Mouse (Mus musculus) E14TG2a.4 (cell line): ENCODE results near the gene Dnah2.
A peak's percentile ranks its signal among the peaks of the same experiment; 100 is the strongest.

Source experiments
- H3K27me3 ChIP-seq: 2 replicates; pipeline ENCODE4 v1.6.1; 2014; ENCODE audit warnings: low read length, control low read depth; ENCODE audit not compliant: insufficient read depth
- H3K36me3 ChIP-seq: 2 replicates; pipeline ENCODE4 v1.6.1; 2014; ENCODE audit warnings: low read length, control low read depth; ENCODE audit not compliant: insufficient read depth
- H3K4me1 ChIP-seq: replicated peaks from 2 replicates; pipeline ENCODE4 v1.6.1; 2014; ENCODE audit warnings: low read depth, low read length, control low read depth
- H3K4me3 ChIP-seq: replicated peaks from 2 replicates; pipeline ENCODE4 v1.5.1; 2014; ENCODE audit warnings: mild to moderate bottlenecking, low read length
- H3K9me3 ChIP-seq: 2 replicates; pipeline ENCODE4 v1.6.1; 2014; ENCODE audit warnings: low read length, control low read depth
- CTCF ChIP-seq: conservative IDR thresholded peaks from 2 replicates; pipeline ENCODE4 v1.5.1; 2014; ENCODE audit warnings: low read length
- NANOG ChIP-seq: IDR thresholded peaks from 2 replicates; pipeline ENCODE4 v1.6.1; 2014; ENCODE audit warnings: borderline replicate concordance, low read length, mixed read lengths
- POU5F1 ChIP-seq: IDR thresholded peaks from 2 replicates; pipeline ENCODE4 v1.6.1; 2014; ENCODE audit warnings: low read length, borderline replicate concordance

Dnah2 gene

DNA sequence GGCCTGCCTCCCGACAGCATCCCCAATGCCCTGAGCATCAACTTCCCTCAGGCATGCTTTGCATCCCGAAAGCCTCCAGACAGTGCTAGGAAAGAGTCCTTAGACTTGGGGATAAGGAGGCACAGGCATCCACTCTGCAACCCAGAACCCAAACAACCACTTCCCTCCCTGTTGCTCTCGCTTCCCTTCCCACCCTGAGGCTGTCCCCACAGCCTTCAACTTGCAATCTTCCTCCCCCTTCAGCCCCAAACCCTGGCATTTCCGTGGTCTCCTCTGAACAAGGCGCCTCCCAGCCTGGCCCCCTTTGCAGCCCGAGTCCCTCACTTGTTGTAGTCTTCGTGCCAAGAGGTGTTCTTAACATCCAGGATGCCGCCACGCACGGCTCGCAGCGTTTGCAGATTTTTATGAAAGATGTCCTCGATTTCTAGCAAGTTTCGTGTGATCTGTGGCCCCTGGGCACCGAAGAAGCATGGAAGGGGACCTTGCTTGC, 32.7 kb downstream of the Dnah2 start:
- TF ChIP-seq NANOG, result no peak
- no peak overlapping the region for H3K4me3 ChIP-seq
- H3K9me3 ChIP-seq, result peaks cover 8% of the 10 kb centered on the region
- peaks cover 21% of the 10 kb centered on the region for H3K4me1 ChIP-seq
- H3K36me3 ChIP-seq, result no peaks in the 10 kb centered on the region
- H3K27me3 ChIP-seq, result peaks cover 9% of the 10 kb centered on the region; the same call in 1 of the 2 replicates

- TF ChIP-seq CTCF, result peak; percentile 51
- TF ChIP-seq POU5F1, result no peak
- H3K9me3 ChIP-seq, result peaks cover 8% of the 10 kb centered on the region
- peaks cover 20% of the 10 kb centered on the region for H3K4me1 ChIP-seq
- H3K36me3 ChIP-seq, result no peaks in the 10 kb centered on the region
- H3K4me3 ChIP-seq, result no peak overlapping the region
- peaks cover 9% of the 10 kb centered on the region; the same call in 1 of the 2 replicates for H3K27me3 ChIP-seq
Measured at GRCm38 (mm10) chr11:69513840-69514239, 35.1 kb downstream of the Dnah2 start.

DNA sequence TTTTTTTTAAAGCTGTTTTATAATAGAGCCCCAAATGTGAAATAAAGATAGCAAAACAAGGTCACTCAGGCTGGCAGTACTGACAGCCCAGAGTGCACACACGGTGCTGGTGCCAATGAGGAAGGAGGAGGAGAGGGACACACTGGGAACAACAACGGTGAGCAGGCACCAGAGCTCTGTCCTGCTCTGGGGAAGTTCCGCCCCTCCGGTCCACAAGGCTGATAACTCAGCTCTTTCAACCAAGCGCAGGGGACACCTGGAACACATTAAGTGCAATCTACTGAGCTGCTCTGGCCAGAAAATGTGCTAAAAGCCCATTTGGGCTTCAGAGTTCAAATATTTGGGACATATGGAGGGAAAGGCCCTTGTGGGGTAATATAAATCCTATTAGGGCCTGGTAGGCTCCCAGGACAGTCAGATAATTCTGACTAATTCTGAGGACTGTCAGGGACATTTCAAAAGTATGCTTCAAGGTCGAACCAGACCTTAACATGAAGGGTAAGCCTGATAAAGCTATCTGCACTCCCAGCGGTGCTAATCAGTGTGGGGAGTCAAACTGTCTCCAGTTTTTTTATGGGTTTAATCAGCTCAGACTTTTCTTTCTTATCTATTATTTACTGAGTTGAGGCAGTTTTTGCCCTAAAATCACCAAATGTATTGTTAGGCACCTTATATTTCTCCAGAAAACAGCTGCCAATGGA, 38.0 kb downstream of the Dnah2 start:
- Histone ChIP-seq H3K27me3 (peaks cover 2% of the 10 kb centered on the region; the same call in 1 of the 2 replicates), H3K4me3 (no peak overlapping the region), H3K36me3 (no peaks in the 10 kb centered on the region), H3K4me1 (no peaks in the 10 kb centered on the region; the same call in 1 of the 2 replicates), H3K9me3 (peaks cover 8% of the 10 kb centered on the region)
- no peak for TF ChIP-seq NANOG
- no peak for TF ChIP-seq POU5F1
- no peak for TF ChIP-seq CTCF

GRCm38 (mm10) chr11:69503863-69504280, 45.0 kb downstream of the Dnah2 start:
- H3K9me3 ChIP-seq, result no peaks in the 10 kb centered on the region
- no peaks in the 10 kb centered on the region for H3K36me3 ChIP-seq
- TF ChIP-seq NANOG (no peak), POU5F1 (no peak), CTCF (no peak)

GRCm38 (mm10) chr11:69501555-69501954, 47.4 kb downstream of the Dnah2 start:
- no peak overlapping the region for H3K4me3 ChIP-seq

More at GRCm38 (mm10) chr11:69503863-69504280, 45.0 kb downstream of the Dnah2 start:
- Histone ChIP-seq H3K4me3 (no peak overlapping the region), H3K4me1 (peaks cover 44% of the 10 kb centered on the region), H3K27me3 (peaks cover 10% of the 10 kb centered on the region; the same call in 1 of the 2 replicates)

GRCm38 (mm10) chr11:69499140-69499539, 49.8 kb downstream of the Dnah2 start:
- no peaks in the 10 kb centered on the region for H3K36me3 ChIP-seq
- peaks cover 17% of the 10 kb centered on the region for H3K27me3 ChIP-seq
- no peak for TF ChIP-seq CTCF
- TF ChIP-seq POU5F1, result no peak
- TF ChIP-seq NANOG, result no peak
- peaks cover 36% of the 10 kb centered on the region for H3K4me1 ChIP-seq
- no peak overlapping the region for H3K4me3 ChIP-seq
- H3K9me3 ChIP-seq, result no peaks in the 10 kb centered on the region

More at GRCm38 (mm10) chr11:69501555-69501954, 47.4 kb downstream of the Dnah2 start:
- Histone ChIP-seq H3K9me3 (no peaks in the 10 kb centered on the region), H3K27me3 (peaks cover 12% of the 10 kb centered on the region), H3K36me3 (no peaks in the 10 kb centered on the region), H3K4me1 (peaks cover 44% of the 10 kb centered on the region)
- TF ChIP-seq NANOG, result no peak

DNA sequence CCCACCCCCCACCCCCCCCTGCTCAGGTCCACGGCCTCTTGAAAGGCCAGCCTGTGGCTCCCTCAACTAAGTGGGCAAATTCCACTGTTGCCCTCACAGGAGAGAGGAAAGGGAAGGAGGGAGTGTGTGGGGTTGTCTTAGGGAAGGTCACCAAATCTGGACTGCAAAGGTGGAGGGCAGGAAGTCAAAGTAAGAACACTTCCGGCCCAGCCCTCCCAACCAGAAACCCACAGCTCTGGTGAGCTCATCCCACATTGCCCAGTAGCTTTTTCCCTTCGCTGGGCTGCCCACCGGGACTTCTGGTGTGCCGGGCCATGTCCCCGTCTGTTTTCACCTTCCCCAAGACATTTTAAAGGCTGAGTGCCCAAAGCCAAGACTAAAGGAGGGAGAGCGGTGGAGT, 57.2 kb downstream of the Dnah2 start:
- TF ChIP-seq NANOG, result no peak
- no peak for TF ChIP-seq POU5F1
- TF ChIP-seq CTCF, result no peak
- H3K4me3 ChIP-seq, result no peak overlapping the region
- 0 out of 2 replicates have a peak, but pooled peaks cover 3% of the 10 kb centered on the region for H3K9me3 ChIP-seq
- peaks cover 29% of the 10 kb centered on the region for H3K27me3 ChIP-seq
- peaks cover 41% of the 10 kb centered on the region for H3K4me1 ChIP-seq
- no peaks in the 10 kb centered on the region; the same call in 1 of the 2 replicates for H3K36me3 ChIP-seq

GRCm38 (mm10) chr11:69490898-69491297, 58.0 kb downstream of the Dnah2 start:
- H3K4me3 ChIP-seq, result no peak overlapping the region
- H3K9me3 ChIP-seq, result 0 out of 2 replicates have a peak, but pooled peaks cover 3% of the 10 kb centered on the region
- H3K36me3 ChIP-seq, result no peaks in the 10 kb centered on the region; the same call in 1 of the 2 replicates
- H3K4me1 ChIP-seq, result peaks cover 42% of the 10 kb centered on the region
- TF ChIP-seq POU5F1 (no peak), NANOG (no peak), CTCF (no peak)
- H3K27me3 ChIP-seq, result peaks cover 25% of the 10 kb centered on the region
